Mouse (Mus musculus): ENCODE data around the gene Olfr1200. TPM values are rescaled to one million over a fixed set of nuclear protein-coding genes. Genes with fewer than 3 reads are reported as not detected.

Gene Olfr1200
- total RNA-seq (2021): not detected
- long read RNA-seq, experiment 1: 0 reads
- long read RNA-seq, experiment 2: 0 reads

GRCm38 (mm10) chr2:88770388-88770787, at the start of gene Olfr1200:
Gene Olfr1200, minus strand, starts transcription at chr2:88770488.
- DNase-seq: no peak

- no peak for DNase-seq
These were observed 43.9 kb upstream of the Olfr1200 start, which contains the start of gene Olfr1202 for GRCm38 (mm10) chr2:88814196-88814595. Gene Olfr1202, plus strand, starts transcription at chr2:88814496.

DNA sequence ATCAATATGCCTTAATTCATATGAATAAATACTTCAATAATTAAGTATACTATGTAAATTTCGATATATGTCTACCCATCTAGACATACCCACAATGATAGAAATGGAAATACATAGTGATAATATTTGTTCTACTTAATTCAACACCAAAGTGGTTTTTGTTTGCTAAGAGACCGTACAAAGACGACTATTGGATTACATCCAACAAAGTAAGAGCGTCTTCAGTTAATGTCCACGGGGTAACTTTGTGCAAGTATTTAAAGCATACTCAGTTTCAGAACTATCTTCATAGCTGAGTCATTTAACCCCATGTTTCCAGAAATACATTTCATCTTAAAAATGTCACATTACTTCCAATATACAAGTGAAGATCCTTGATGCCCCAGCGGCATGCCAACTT, 22.4 kb upstream of the Olfr1200 start, which contains the start of gene Olfr1201:
Gene Olfr1201, plus strand, starts transcription at position 301 of the 400 bp plus-strand sequence.
- DNase-seq: no peak

GRCm38 (mm10) chr2:88760369-88760768, 9.9 kb downstream of the Olfr1200 start, which contains the start of gene Olfr1199:
Gene Olfr1199, minus strand, starts transcription at chr2:88760469.
- no peak for DNase-seq

DNA sequence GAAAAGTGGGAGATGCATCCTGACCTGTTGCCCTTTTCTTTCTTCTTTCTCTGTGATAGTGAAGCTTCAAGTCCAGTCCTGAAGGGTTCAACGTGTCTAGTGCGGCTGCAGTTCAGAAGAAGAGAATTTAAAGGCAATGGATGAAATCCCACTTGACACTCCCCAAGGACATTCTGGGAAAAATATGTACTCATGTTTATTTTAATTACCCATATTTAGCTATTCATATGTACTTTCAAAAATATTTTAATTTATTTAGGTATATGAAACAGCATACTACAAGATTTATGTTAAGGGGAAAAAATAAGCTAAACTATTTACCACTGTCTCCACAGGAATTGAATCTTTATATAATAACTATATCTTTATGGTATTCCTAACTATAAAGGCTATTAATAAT, 19.0 kb downstream of the Olfr1200 start, which contains the start of gene Olfr1198:
Gene Olfr1198, minus strand, starts transcription at position 101 of the 400 bp plus-strand sequence.
- no peak for DNase-seq

- DNase-seq: no peak
These were observed 26.9 kb downstream of the Olfr1200 start for GRCm38 (mm10) chr2:88743379-88743778.

GRCm38 (mm10) chr2:88732266-88732665, 38.0 kb downstream of the Olfr1200 start, which contains the start of gene Olfr1197:
Gene Olfr1197, minus strand, starts transcription at chr2:88732366.
- DNase-seq: no peak

Other genes starting within 250 kb of the Olfr1200 start
- not detected for gene Olfr1188, start 213.6 kb downstream of the Olfr1200 start, total RNA-seq (2021)
- not detected for gene Olfr1189, start 184.0 kb downstream of the Olfr1200 start, total RNA-seq (2021)
- gene Olfr1191-ps1, start 129.9 kb downstream of the Olfr1200 start, total RNA-seq (2021): not detected
- gene Olfr1192-ps1, start 122.0 kb downstream of the Olfr1200 start, total RNA-seq (2021): not detected
- not detected for gene Olfr1193, start 94.9 kb downstream of the Olfr1200 start, total RNA-seq (2021)
- gene Olfr1195, start 81.3 kb downstream of the Olfr1200 start, total RNA-seq (2021): not detected
- not detected for gene Olfr1196, start 65.9 kb downstream of the Olfr1200 start, total RNA-seq (2021)
- gene Olfr1197, start 38.1 kb downstream of the Olfr1200 start, total RNA-seq (2021): not detected
- not detected for gene Olfr1198, start 19.1 kb downstream of the Olfr1200 start, total RNA-seq (2021)
- not detected for gene Olfr1199, start 10.0 kb downstream of the Olfr1200 start, total RNA-seq (2021)
- not detected for gene Olfr1201, start 22.5 kb upstream of the Olfr1200 start, total RNA-seq (2021)
- not detected for gene Olfr1202, start 44.0 kb upstream of the Olfr1200 start, total RNA-seq (2021)
- gene Olfr1205, start 59.2 kb upstream of the Olfr1200 start, total RNA-seq (2021): not detected
- not detected for gene Olfr1204, start 78.8 kb upstream of the Olfr1200 start, total RNA-seq (2021)
- gene Olfr1206, start 92.7 kb upstream of the Olfr1200 start, total RNA-seq (2021): not detected
- not detected for gene Olfr1208, start 131.8 kb upstream of the Olfr1200 start, total RNA-seq (2021)
- not detected for gene Olfr1209, start 144.7 kb upstream of the Olfr1200 start, total RNA-seq (2021)
- not detected for gene Olfr1211, start 167.6 kb upstream of the Olfr1200 start, total RNA-seq (2021)
- gene Olfr1212, start 183.5 kb upstream of the Olfr1200 start, total RNA-seq (2021): not detected
- not detected for gene Gm13762, start 209.8 kb upstream of the Olfr1200 start, total RNA-seq (2021)
- gene Olfr1214, start 222.2 kb upstream of the Olfr1200 start, total RNA-seq (2021): not detected
- not detected for gene Olfr1215, start 236.5 kb upstream of the Olfr1200 start, total RNA-seq (2021)
- not detected for gene Olfr1216, start 247.9 kb upstream of the Olfr1200 start, total RNA-seq (2021)